Mouse (Mus musculus) cortical plate, adult 2 months (tissue): ENCODE data around the gene Cnot1.

Source experiments
- CTCF ChIP-seq: fragments of 200-500 bp; IDR thresholded peaks from 2 replicates; pipeline ENCODE4 v1.5.1; 2011; ENCODE audit warnings: mild to moderate bottlenecking, control low read depth, low read length; ENCODE audit not compliant: insufficient read depth; ENCODE audit errors: extremely low read depth
- POLR2A ChIP-seq: fragments of 200-500 bp; IDR thresholded peaks from 2 replicates; pipeline ENCODE4 v1.6.1; 2011; ENCODE audit warnings: mild to moderate bottlenecking, low read length, control low read depth; ENCODE audit not compliant: insufficient read depth; ENCODE audit errors: extremely low read depth

- no peak for TF ChIP-seq CTCF
- TF ChIP-seq POLR2A: no peak
Measured at GRCm38 (mm10) chr8:95671861-95672260, 135.4 kb downstream of the Cnot1 start.
